Mouse (Mus musculus) lung, postnatal 14 days (tissue): ENCODE results near the gene Shroom3.
A peak's percentile ranks its signal among the peaks of the same experiment; 100 is the strongest.

Experiments
- DNase-seq: peaks from one replicate; pipeline ENCODE4 v3.0.0; 2021

Shroom3 gene

DNA sequence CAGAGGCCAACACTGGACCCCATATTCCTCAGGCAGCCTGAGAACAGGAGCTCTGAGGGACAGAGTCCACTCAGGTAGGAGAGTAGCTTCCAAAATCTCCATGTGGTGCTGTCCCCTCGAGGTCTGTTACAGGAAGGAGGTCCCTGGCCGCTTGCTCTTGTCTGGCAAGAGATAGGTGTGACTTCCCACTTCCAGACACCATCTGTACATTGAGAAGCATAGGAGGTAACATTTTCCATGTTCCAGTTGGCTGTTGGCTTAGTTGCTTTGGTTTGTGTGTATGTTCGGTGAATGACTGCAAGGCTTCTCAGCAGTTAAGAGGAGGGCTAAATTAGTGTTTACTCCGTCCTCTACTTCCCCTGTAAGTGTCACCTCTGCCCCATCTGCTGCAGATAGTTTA lies 254.5 kb downstream of the Shroom3 start:
- no peak for DNase-seq

DNA sequence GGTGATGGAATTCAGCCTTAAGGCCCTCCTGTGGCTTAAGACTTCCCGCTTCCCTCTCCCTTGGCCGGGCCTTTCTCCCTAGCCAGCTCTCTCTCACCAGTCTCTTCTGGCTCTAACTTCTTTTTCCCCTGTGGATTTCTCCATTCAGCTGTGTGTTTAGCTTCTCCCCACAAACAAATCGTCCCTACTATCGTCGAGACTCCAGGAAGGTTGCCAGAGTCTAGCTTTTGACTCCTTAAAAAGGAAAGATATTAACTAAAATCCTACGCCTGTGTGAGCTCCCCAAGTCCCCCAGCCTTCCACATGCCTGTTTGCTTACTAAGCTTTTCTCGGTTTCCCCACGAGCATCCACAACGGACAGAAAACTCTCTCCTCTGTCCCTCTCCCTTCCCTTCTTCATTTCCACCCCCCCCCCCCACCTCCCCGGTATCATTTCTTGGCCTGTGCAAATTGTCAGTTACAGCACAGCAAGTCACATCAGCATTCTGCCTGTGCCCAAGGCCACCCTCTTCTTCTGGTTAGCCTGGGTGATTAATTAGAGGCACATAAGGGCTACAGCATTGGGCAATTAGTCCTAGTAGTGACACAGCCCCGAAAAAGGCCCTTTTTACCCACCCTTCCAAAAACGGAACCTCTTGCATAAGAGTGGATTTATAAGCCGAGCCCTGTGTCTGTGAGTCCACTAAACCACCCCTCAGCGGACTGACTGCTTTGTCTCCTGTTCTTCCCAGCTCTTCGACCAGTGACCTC lies 256.2 kb downstream of the Shroom3 start:
- no peak for DNase-seq

DNA sequence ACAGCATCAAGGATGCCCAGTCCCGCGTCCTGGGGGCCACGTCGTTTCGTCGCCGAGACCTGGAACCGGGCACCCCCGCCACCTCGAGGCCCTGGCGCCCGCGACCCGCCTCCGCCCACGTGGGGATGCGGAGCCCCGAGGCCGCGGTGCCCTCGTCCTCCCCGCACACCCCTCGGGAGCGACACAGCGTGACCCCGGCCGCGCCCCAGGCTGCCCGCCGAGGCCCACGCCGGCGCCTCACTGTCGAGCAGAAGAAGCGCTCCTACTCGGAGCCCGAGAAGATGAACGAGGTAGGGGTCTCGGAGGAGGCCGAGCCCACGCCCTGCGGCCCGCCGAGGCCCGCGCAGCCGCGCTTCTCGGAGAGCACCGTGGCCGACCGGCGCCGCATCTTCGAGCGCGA lies 258.9 kb downstream of the Shroom3 start:
- DNase-seq: no peak

DNA sequence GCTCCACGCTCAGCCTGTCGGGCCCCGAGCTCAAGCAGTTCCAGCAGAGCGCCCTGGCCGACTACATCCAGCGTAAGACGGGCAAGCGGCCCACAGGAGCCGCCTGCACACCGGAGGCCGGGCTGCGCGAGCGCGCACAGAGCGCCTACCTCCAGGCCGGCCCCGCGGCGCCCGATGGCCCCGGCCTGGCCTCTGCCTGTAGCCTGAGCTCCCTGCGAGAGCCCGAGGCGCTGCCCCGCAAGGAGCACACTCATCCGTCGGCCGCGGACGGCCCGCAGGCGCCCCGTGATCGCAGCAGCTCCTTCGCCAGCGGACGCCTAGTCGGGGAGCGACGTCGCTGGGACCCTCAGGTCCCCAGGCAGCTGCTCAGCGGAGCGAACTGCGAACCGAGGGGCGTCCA lies 259.3 kb downstream of the Shroom3 start:
- no peak for DNase-seq

DNA sequence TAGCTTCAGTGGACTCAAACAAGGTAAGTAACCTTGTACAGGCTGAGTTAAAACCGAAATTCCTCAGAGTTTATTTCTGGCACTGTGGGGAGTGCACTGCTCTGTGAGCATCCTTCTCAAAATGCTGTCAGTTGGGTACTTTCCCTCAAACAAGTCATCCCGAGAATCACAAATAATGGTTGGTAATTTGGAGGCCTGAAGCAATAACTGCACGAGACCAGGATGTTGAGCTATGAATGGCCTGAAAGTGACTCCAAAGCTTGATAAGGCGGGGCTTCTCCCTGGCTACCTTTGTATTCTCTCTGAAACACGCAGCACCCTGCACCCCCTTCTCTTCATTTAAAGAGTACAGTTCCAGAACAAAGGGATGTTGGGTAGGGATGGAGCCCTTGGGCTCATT lies 261.6 kb downstream of the Shroom3 start:
- DNase-seq: no peak

DNA sequence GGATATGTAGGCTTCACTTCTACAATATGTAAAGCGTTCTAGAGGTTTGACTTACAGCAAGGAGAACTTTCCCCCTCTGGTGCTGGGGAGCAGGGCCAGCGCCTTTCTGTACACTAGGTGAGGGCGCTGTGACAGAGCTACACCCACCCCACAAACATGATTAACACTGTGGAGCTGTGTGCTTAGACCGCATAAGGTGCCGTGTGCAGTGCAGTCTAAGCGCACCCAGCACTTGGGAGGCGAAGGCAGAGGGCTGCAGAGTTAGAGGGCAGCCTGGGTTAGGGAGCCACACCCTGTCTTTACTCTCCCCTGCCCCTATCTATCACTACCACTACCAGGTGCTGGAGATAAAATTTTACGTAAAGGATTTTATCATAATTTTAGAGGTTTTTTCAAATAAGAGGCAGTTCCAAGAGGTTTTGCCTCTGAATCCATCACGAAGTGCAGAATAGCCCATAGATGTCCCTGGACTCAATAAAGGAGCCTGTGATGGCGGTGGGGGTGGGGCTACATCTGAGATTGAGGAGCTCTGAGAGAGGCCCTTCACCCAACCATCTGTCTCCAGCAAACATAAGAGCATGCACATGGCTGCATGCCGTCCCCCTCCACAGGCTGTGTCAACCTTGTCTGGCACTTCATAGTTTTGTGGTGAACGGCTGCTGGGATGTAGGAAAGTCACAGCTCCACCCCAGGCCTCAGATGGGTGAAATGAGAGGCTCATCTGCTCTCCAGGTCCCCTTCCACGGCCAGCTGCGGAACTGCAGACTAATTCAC lies 265.9 kb downstream of the Shroom3 start:
- no peak for DNase-seq

DNA sequence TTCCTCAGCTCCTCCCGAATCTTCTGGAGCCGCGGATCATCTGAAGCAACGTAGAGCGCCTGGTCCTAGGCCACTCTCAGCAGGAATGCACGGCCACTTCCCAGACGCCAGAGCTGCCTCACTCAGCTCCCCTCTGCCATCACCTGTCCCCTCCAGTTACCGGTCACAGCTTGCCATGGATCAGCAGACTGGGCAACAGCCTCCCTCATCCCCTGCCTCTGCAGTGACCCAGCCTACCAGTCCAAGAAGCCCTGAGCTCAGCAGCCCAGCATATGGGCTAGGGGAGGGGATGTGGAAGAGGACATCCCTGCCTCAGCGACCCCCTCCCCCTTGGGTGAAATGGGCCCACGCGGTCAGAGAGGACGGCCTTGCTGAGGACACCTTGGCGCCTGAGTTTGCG lies 267.3 kb downstream of the Shroom3 start:
- DNase-seq: no peak

DNA sequence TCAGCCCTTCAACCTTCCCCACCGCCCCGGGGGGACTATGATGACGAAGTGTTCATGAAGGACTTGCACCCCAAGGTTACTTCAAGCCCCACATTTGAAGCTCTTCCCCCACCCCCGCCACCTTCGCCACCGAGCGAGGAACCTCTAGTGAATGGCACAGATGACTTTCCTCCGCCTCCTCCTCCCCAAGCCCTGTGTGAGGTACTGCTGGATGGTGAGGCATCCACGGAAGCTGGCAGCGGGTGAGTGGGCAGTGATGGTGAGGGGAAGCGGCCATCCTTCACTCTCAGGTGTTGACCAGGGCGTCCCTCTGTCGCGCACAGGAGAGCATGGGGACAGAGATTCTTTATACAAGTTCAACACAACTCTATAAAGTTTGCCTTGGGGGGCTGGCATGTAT lies 267.8 kb downstream of the Shroom3 start:
- no peak for DNase-seq

DNA sequence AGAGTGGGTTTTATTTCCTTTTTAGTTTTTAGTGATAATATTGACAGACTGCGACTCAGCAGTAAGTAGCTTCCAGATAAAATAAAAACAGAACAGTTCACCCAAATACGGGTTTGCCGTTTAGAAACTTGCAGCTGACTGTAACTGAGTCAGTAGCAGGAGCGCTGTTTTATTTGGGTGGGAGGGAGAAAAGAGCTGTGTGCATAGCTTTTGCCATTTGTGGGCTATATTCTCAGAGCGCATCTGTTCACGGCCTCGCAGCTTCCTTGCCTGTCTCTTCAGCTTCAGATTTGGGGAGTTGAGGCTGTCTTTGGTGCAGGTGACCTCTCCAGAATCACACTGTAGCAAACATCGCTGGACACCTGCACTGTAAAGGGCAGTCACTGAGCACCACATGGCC lies 270.6 kb downstream of the Shroom3 start:
- DNase-seq: no peak

DNA sequence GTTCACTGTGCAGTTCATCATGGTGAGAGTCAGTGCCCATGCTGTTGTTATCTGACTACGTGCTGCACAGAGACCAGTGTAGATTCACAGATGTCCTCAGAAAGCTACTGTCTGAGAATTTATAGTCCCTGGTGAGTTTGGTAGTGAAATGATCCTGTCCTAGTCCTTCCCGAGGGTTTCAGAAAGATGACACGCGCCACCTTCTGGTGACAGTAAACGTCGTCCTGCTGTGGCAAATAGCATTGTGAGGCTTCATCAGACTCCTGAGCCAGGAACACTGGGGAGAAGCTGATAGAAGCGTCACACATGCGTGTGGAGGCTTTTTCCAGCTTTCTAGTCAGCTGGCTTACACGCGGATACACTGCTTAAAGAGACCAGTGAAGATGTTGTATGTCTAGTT lies 271.1 kb downstream of the Shroom3 start:
- peak; percentile 82 for DNase-seq

DNA sequence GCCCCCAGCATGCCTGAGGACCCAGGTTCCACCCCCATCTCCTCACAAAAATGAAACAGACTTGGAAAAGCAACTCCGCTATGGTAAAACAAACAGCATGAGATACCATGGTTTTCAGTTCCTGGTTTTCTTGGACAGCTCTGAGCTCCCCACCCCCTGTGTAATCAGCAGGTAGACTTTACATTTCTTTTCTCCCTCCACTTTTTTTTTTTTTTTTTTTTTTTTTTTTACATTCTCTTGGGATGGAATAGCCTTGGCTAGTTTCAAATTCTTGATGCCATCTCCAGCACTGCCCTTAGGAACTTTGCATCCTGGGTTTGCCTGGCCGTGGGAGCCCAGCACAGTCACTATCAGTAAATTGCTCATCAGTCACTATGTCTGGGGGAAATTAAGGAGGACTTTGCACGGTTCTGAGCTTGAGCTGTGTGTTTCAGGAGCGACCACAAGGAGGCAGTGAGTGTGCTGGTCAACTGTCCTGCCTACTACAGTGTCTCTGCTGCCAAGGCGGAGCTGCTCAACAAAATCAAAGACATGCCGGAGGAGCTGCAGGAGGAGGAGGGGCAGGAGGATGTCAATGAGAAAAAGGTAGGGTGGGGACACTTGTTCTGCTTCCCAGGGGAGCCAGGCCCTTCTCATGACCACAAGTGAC lies 271.7 kb downstream of the Shroom3 start:
- DNase-seq: no peak

DNA sequence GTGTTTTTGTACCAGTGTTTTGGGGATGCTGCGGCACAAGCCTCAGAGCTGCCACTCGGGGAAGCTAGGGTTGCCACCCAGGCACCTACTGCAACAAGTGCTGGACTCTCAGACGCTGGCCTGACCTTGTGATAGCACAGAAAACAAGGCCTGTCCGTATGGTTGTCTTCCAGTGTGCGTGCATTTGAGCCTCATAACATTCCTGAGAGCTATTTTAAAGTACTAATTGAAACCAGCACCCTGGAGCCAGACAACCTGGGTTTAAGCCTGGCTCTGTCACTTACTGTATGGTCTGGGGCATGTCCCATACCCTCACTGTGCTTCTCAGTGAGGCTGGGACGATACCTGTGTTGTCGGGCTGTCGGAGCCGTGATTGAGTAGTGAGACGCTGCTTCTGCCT lies 276.1 kb downstream of the Shroom3 start:
- DNase-seq: no peak

DNA sequence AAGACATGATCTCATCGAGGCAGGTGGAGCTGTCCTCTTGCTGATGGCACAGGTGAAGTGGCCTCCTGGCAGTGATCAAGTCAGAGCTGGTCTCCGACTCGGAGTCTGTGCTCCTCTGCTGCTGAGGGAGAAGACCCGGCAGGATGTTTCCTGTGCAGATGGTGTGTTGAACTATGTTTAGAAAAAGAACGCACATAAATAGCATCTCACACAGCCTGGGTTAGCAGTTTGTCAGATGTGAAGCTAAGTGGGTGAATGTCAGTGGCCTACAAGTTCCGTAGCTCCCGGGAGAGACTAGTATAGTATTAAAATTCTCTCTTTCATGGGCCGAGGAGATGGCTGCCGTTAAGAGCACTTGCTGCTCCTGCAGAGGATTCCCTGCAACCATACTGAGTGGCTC lies 276.5 kb downstream of the Shroom3 start:
- no peak for DNase-seq

DNA sequence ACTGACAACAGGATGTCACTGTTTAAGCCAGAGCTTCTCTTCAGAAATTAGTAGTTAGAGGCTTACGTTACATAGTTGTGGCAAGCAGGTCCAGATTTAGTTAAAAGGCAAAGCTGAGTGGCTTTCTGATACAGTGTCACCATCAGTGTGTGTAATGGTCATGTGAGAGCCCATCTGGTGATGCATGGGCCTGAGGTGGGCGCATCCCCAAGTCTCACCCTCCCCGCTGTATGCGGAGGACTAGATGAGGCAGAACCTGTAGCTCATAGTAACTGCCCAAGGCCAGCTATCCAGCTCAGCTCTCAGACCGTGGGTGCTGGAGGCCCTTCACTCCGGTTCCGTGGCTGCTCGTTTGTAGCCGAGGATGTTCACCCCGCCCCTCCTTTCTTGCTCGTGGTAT lies 278.1 kb downstream of the Shroom3 start:
- DNase-seq: no peak

DNA sequence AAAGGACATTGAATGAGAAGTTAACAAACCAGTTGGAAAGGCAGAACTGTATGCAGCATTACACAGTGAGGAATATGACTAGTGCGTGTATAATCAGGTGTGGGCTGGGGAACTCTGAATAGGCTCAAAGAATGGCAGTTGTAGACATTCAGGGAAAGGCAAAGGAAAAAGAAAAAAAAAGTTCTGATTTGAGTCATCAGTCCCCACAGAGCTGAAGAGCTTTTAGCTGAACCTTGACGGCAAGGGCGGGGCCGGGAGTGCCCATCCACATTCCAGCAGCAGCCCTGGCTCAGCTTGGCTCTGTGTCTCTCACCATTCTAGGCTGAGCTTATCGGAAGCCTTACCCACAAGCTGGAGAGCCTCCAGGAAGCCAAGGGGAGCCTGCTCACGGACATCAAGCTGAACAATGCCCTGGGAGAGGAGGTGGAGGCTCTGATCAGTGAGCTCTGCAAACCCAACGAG lies 278.6 kb downstream of the Shroom3 start:
- DNase-seq: peak; percentile 61

DNA sequence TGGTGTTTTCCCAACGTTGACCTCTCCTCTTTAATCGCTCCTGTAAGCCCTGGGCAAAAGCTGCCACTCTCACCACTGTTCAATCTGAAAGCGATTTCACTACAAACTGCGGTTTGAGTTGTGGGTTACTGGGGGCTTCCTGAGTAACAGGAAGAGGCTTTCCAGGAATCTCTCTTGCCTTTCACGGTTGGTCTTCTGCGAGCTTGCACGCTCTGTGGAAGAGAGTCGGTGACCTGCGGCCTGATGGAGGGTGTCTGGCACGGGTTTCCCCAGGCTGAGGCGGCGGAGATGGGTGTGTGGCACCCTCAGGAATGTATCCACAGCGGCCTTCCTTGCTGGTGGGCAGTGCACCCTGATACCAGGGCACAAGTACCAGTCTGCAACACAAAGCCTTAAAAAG lies 281.5 kb downstream of the Shroom3 start:
- no peak for DNase-seq

DNA sequence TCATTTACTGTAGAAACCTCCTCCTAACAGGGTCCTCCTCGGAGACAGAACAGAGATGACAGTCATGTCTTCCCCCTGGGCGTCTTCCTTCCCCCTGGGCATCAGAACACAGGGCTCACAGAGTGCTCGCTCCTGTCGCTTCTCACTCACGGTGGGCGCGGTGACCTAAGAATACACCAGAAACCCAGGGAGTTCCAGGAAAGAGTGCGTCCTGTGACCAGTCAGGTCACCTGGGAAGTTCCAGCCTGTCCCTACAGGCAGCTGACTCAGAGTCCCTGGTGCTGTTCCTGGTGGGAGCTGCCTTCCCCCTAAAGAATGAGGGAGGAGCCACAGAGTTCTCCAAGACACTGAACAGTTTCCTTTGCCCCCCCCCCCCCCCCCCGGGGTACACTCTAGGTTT lies 283.9 kb downstream of the Shroom3 start:
- no peak for DNase-seq

DNA sequence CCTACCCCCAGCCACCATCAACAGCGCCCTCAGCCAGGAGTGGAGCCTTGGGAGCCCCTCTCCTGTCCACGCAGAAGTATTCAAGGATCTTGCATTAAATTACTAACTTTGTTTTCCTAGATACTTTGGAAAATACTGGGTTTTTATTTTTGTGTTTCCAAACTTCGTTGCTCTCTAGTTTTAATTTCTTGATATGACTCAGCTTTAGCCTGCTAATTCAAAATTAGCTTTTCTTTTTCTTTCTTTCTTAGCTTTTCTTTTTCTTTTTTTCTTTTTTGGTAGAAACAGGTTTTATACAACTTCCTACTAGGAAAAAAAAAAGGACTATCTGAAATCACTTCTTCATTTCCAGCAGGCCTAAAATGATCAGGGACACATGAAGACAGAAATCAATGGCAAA lies 284.7 kb downstream of the Shroom3 start:
- no peak for DNase-seq

DNA sequence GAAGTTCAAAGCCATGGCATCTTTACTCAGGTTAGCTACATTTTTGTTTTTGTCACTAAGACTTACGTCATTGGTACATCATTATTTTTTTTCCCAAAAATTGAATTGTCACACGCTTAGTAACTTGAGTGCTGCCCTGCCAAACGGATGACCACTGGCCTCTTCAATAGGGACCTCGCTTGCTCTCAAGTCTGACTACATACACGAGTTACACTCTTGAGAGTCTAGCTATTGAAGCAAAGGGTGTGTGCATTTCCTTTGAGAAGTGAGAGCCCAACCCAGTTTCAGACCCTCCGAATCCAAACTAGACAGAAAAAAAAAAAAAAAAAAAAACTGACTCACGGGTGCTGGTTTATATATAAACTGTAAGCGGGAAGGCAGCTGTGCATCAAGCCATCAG lies 286.2 kb downstream of the Shroom3 start:
- no peak for DNase-seq

DNA sequence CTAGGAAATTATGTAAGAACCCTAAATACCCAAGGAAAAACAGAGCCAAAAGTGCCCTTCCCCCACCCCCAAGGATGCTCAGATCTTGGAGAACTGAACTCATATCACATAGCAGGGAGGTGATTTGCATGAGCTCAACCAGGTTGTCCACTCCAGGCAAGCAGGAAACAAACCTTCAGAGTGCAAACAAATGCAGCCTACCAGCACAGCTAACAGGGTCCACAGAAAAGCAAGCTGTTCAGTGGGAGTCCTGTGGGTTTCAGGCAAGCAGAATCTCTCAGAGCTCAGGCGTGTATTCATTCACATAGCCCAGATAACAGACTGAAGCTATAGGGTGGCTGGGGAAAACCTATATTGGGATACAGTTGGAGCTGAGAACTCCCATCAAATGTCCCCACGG lies 286.7 kb downstream of the Shroom3 start:
- DNase-seq: no peak

DNA sequence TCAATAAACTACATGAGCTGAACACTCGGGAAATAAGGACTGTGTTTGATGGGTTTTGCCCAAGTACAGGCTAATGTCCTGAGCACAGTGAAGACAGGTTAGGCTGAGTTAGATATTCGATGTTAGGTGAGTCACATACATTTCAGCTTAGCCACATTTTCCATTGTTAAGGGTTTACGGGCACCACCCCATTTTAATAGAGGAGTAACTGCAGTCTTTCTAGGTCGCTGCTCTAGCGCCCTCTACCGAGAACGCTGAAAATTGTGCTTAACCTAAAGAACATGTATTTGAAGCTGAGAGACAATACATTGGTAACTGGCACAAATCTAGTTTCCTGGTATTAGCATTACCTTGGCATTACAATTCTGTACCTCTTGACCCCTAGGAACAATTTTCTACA lies 287.2 kb downstream of the Shroom3 start:
- DNase-seq: peak; percentile 54

DNA sequence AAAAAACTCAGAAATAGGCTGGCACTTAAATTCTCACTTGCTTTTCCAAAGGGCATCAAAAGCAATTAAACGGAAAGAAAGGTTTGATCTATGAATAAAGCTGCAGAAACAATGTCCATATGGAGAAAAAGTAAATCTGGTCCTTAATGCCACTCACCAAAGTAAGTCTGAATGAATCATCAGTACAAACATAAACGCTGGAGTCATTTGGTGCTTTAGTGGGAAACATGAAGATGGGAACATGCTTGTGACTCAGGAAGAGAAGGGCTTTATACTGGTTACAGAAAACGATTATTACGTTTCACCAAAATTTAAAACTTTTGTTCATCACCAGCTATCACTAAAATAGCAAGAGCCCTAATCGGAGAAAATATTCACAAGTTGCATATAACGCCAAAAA lies 297.2 kb downstream of the Shroom3 start:
- no peak for DNase-seq

DNA sequence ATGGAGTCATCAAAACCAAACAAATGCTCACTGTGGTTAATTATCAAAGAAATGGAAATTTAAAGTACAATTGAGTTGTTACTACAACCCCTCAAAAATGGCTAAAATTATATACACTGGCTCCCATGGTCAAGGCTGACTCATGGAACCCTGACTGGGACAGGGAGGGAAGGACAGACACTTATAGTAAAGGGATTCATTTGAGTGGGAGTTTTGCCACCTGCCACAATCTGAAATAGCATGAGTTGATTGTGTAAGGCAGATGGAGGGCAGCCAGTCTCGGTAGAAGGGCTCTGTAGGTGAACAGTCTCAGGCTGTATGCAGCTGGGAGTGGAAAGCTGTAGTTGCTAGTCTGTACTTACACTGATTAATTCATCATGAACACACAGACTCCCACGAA lies 297.6 kb downstream of the Shroom3 start:
- DNase-seq: no peak

DNA sequence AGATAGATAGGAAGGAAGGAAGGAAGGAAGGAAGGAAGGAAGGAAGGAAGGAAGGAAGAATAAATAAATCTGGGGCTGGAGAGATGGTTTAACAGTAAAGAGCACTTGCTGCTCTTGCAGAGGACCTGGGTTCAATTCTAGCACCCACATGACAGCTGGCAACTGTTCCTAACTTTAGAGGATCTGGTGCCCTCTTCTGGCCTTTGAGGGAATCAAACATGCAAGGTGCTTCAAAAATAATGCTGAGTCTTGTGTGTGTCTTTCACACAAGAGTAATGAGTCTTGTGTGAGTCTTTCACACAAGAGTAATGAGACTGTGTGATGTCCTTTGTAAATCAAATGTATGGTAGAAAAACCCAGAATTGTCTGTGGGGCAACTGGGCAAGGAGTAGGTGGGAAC lies 299.4 kb downstream of the Shroom3 start:
- DNase-seq: peak; percentile 33
